Mouse (Mus musculus): ENCODE data around the gene Slf2. TPM values are rescaled to one million over a fixed set of nuclear protein-coding genes. Genes with fewer than 3 reads are reported as not detected.

The Slf2 gene
- polyA plus RNA-seq (2017; shearing (Covaris generic)), result 53.2 TPM

DNA sequence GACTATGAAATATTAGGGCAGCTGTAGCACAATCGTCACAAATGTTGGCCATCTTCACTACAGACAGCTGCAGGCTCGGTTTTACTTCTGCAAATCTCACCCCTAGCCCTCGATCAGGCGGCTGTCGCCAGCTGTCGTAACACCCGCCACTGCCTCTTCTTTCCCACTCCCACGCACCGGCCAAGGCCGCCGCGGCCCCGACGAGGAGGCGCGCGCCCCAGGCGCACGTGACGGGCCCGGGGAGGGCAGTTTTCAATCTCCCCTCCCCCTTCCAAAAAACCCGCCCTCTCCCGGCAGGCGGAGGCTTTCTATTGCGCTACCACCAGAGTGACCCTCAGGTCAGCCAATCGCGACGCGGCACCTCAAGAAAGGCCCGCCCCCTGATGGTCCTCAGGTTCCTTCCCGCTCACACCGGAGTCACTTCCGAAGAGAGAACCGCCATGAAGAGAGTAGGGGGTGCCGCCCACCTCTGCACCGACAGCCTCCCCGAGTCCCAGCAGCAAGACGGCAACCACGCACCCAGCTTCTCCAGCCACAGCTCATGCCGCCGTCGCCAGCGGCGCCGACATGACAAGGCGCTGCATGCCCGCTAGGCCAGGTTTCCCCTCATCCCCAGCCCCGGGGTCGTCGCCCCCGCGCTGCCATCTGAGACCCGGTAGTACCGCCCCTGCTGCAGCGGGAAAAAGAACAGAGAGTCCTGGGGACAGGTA lies at the start of gene Slf2:
Slf2 (plus strand) TSS at position 408 of the 710 bp plus-strand sequence.

GRCm38 (mm10) chr19:44988831-44989566 lies 58.0 kb downstream of the Slf2 start, which contains the start of gene Sema4g:
Gene Sema4g (plus strand): TSS chr19:44989101.

GRCm38 (mm10) chr19:45005444-45005843 lies 74.5 kb downstream of the Slf2 start, which contains the start of gene Twnk:
Gene Twnk (plus strand): TSS chr19:45005663.

GRCm38 (mm10) chr19:45005957-45006712 lies 75.2 kb downstream of the Slf2 start, which contains the start of gene Mrpl43:
Gene Mrpl43 (minus strand): TSS chr19:45006442.

GRCm38 (mm10) chr19:45014335-45014971 lies 83.5 kb downstream of the Slf2 start, which contains the start of gene Lzts2:
Gene Lzts2 (plus strand): TSS chr19:45014414.

Other genes with a start within 250 kb of the Slf2 start
- not detected for gene Pax2, start 175.1 kb upstream of the Slf2 start, polyA plus RNA-seq (2017; shearing (Covaris generic))
- not detected for gene Sema4g, start 58.0 kb downstream of the Slf2 start, polyA plus RNA-seq (2017; shearing (Covaris generic))
- 17.4 TPM for gene Twnk, start 74.5 kb downstream of the Slf2 start, polyA plus RNA-seq (2017; shearing (Covaris generic))
- gene Mrpl43, start 75.3 kb downstream of the Slf2 start, polyA plus RNA-seq (2017; shearing (Covaris generic)), result 74.3 TPM
- 3.8 TPM for gene Lzts2, start 83.3 kb downstream of the Slf2 start, polyA plus RNA-seq (2017; shearing (Covaris generic))
- gene Pdzd7, start 114.6 kb downstream of the Slf2 start, polyA plus RNA-seq (2017; shearing (Covaris generic)), result not detected
- gene Sfxn3, start 116.4 kb downstream of the Slf2 start, polyA plus RNA-seq (2017; shearing (Covaris generic)), result 76.5 TPM
- gene Kazald1, start 144.1 kb downstream of the Slf2 start, polyA plus RNA-seq (2017; shearing (Covaris generic)), result 0.33 TPM
- not detected for gene Tlx1, start 219.5 kb downstream of the Slf2 start, polyA plus RNA-seq (2017; shearing (Covaris generic))